Comparison of ENCODE assay signal across 8 mouse cellular contexts in the genomic region with DNA sequence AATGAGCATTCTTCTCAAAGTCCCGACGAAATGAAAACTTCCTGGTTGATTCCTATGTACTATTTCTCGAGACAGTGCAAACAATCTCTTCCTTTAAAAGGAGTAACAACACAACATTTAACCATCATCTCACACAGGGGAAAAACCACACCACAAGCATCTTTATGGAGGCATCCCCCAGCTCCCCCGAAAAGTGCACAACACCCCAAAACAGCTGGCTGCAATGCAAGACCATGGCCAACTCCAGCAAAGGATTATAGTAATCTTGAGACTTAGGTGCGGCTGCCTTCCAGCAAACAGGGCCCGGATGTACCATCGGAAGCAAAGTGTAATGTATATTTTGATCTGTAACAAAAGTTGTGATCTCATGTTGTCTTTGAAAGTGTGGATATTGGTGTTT. TPM values are rescaled to one million over a fixed set of nuclear protein-coding genes. Genes with fewer than 3 reads are reported as not detected.
DNase-seq lines count a peak whose midpoint lies in the region; ATAC-seq lines count a peak whose summit lies in the region.

No protein-coding gene starts in this region.

- 0 out of 2 replicates have a peak, but pooled peaks cover 5% of the 10 kb centered on the region for H3K4me1 ChIP-seq in hindbrain, embryonic 11.5 days (replicated peaks; ENCODE audit: control insufficient read depth, insufficient read depth, low read length)

- no peaks in the 10 kb centered on the region for H3K79me2 ChIP-seq in macrophage (ENCODE audit: inconsistent target)

- no peak for ATAC-seq in hindbrain, embryonic 11.5 days (ENCODE audit: low FRiP score)

- intact Hi-C loops in left cerebral cortex, postnatal 10 days (cut with DNase I) = no loop called here

- H3K9ac ChIP-seq in hindbrain, embryonic 11.5 days (ENCODE audit: low read depth, low read length) = peak overlapping the region; percentile 71; the same call in 1 of the 2 replicates

- H3K9me3 ChIP-seq in hindbrain, embryonic 11.5 days (ENCODE audit: control insufficient read depth, low read length) = no peaks in the 10 kb centered on the region

- peaks cover 19% of the 10 kb centered on the region for H3K27me3 ChIP-seq in hindbrain, embryonic 11.5 days (ENCODE audit: control insufficient read depth, insufficient read depth, low read length)

- H3K4me3 ChIP-seq in hindbrain, embryonic 11.5 days (ENCODE audit: low read depth, low read length) = peak overlapping the region; percentile 48
- peak overlapping the region; percentile 43; the same call in 1 of the 2 replicates for H3K4me3 ChIP-seq in macrophage (ENCODE audit: inconsistent target)

- peak; percentile 35 to 57 for DNase-seq in cerebellum, postnatal 10 days
- DNase-seq in cerebellum, adult 11 months = no peak
- peak; percentile 59 for DNase-seq in NIH3T3 (ENCODE audit: low read depth)
- DNase-seq in hindbrain, embryonic 11.5 days (ENCODE audit: low spot score) = peak; percentile 48
- DNase-seq in frontal cortex, postnatal 14 days (ENCODE audit: low spot score in 2 of 2) = no peak
- no peak for DNase-seq in natural killer cell, adult 2 months (ENCODE audit: low spot score in 2 of 2)
- DNase-seq in left cerebral cortex, postnatal 10 days (ENCODE audit: extremely low spot score in 1 of 2, low spot score in 2 of 2) = no peak

- H3K27ac ChIP-seq in hindbrain, embryonic 11.5 days (ENCODE audit: low read depth, low read length) = peak overlapping the region; percentile 84
- no peak overlapping the region for H3K27ac ChIP-seq in macrophage

- WGBS in hindbrain, embryonic 11.5 days = 5% methylated on average over 7 of the region's 7 CpGs
- WGBS in macrophage (ENCODE audit: missing documents) = 33% methylated on average over 7 of the region's 7 CpGs

- no peaks in the 10 kb centered on the region for H3K36me3 ChIP-seq in hindbrain, embryonic 11.5 days (ENCODE audit: control insufficient read depth, insufficient read depth, low read length)
- no peaks in the 10 kb centered on the region for H3K36me3 ChIP-seq in macrophage (ENCODE audit: inconsistent target)

- H3K4me2 ChIP-seq in hindbrain, embryonic 11.5 days (replicated peaks; ENCODE audit: low read depth, low read length) = peak overlapping the region; percentile 54

RNA-seq across cellular contexts. Expression of a gene that starts 1.8 kb away (rescaled TPM):
- polyA plus RNA-seq in hindbrain, embryonic 11.5 days (2014; fragmentation: Nextera tagmentation; extraction: Ambion mirVana) = 68.1 and 68.5 TPM in 2 replicates
- under 1 TPM in 1 of 26 experiments, not detected in 25; 0.85 TPM for total RNA-seq in macrophage (2018; cell fraction: chromatin; rRNA removed)
- not detected for total RNA-seq in macrophage (2018; cell fraction: cytosol; rRNA removed)
- total RNA-seq in macrophage (2018; cell fraction: nucleus; rRNA removed) = not detected
- not detected in 3 replicates for polyA plus RNA-seq in macrophage (2018)
- total RNA-seq in left cerebral cortex, postnatal 10 days (2021) = 1 to 10 TPM; 1.2 to 2.6 TPM

Comparison
In these comparisons a context has a peak if more than half of its experiments do, and no peak if none do; other contexts are left out.
1. DNase-seq: peak in cerebellum, postnatal 10 days (2 of 2), NIH3T3 (single experiment) and hindbrain, embryonic 11.5 days (single experiment); none in cerebellum, adult 11 months (single experiment), frontal cortex, postnatal 14 days (0 of 2), natural killer cell, adult 2 months (0 of 2) and left cerebral cortex, postnatal 10 days (0 of 2).
2. RNA of a gene that starts 1.8 kb away (polyA plus RNA-seq): 68.1 to 68.5 TPM in hindbrain, embryonic 11.5 days; not detected in macrophage; every median in the first group is over 10 times any median in the second.